Mouse (Mus musculus) heart, embryonic 16.5 days (tissue): ENCODE data around the gene 5330417C22Rik. TPM values are rescaled to one million over a fixed set of nuclear protein-coding genes. Genes with fewer than 3 reads are reported as not detected.

ENCODE experiments used
- ATAC-seq: fragments of 200-750 bp; cut with Nextera tagmentation; replicated peaks from 2 replicates; pipeline ENCODE4 v1.8.0; 2017; ENCODE audit warnings: moderate number of reproducible peaks; ENCODE audit not compliant: insufficient read depth, low FRiP score; ENCODE audit errors: extremely low read depth
- H3K27ac ChIP-seq: fragments of 300-500 bp; sonication (generic); 2 replicates; pipeline ENCODE4 v1.5.1; 2014; ENCODE audit warnings: mild to moderate bottlenecking, low read length, control low read depth, moderate library complexity
- H3K27me3 ChIP-seq: fragments of 300-500 bp; sonication (generic); 2 replicates; pipeline ENCODE4 v1.6.1; 2014; ENCODE audit warnings: low read length, mixed read lengths; ENCODE audit not compliant: control insufficient read depth, insufficient read depth
- H3K36me3 ChIP-seq: fragments of 300-500 bp; sonication (generic); 2 replicates; pipeline ENCODE4 v1.6.1; 2014; ENCODE audit not compliant: control insufficient read depth, insufficient read depth
- H3K4me1 ChIP-seq: fragments of 300-500 bp; sonication (generic); 2 replicates; pipeline ENCODE4 v1.6.1; 2014; ENCODE audit warnings: low read length, mixed read lengths; ENCODE audit not compliant: control insufficient read depth, insufficient read depth
- H3K4me2 ChIP-seq: fragments of 300-500 bp; sonication (generic); 2 replicates; pipeline ENCODE4 v1.6.1; 2014; ENCODE audit warnings: low read depth, mild to moderate bottlenecking, control low read depth, low read length
- H3K4me3 ChIP-seq: fragments of 300-500 bp; sonication (generic); 2 replicates; pipeline ENCODE4 v1.5.1; 2014; ENCODE audit warnings: mild to moderate bottlenecking, control low read depth, low read length
- H3K9ac ChIP-seq: fragments of 300-500 bp; sonication (generic); 2 replicates; pipeline ENCODE4 v1.6.1; 2014; ENCODE audit warnings: low read length, control low read depth
- H3K9me3 ChIP-seq: fragments of 300-500 bp; sonication (generic); replicated peaks from 2 replicates; pipeline ENCODE4 v1.6.1; 2016; ENCODE audit warnings: low read length; ENCODE audit not compliant: control insufficient read depth
- WGBS: fragments of 180-500 bp; shearing (Covaris S2); extraction: QIAGEN DNeasy Blood & Tissue Kit; methylation state at CpG from one replicate; pipeline ENCODE4 v1.1.7; 2014; 5-methylcytosine and 5-hydroxymethylcytosine counted together
- polyA plus RNA-seq: library from polyadenylated mRNA; unstranded; fragments of >200 nt; fragmentation: Nextera tagmentation; extraction: Ambion mirVana; gene quantifications from 2 replicates; pipeline ENCODE4 v1.2.1, GENCODE M21; 2015

Gene 5330417C22Rik
- polyA plus RNA-seq, 1 experiment from 2014 or later: 1.9 TPM

DNA sequence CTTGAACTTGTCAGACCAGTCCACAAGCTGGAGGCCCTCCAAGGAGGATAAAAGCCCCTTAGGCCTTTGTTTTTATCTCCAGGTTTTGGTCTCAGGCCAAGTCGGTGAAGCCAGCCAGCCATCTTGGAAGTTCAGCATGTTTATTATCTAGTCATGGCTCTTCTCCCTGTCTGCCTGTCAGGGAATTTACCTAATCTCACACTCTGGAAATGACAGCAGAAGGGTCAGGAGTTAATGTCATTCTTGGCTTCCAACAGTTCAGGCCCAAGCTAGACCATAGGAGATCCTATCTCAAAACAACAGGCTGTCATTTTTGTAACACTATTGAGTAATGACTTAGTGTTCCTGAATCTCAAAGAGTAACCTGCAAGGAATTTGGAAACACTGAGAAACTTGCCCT lies 82.2 kb downstream of the 5330417C22Rik start:
- 53% methylated on average over 1 of the region's 1 CpGs for WGBS
- H3K9ac ChIP-seq: no peak overlapping the region
- H3K36me3 ChIP-seq: no peaks in the 10 kb centered on the region
- no peaks in the 10 kb centered on the region for H3K27me3 ChIP-seq
- H3K4me2 ChIP-seq: no peak overlapping the region
- H3K9me3 ChIP-seq: no peaks in the 10 kb centered on the region
- no peaks in the 10 kb centered on the region for H3K4me1 ChIP-seq
- no peak for ATAC-seq
- no peak overlapping the region for H3K27ac ChIP-seq
- H3K4me3 ChIP-seq: no peak overlapping the region

DNA sequence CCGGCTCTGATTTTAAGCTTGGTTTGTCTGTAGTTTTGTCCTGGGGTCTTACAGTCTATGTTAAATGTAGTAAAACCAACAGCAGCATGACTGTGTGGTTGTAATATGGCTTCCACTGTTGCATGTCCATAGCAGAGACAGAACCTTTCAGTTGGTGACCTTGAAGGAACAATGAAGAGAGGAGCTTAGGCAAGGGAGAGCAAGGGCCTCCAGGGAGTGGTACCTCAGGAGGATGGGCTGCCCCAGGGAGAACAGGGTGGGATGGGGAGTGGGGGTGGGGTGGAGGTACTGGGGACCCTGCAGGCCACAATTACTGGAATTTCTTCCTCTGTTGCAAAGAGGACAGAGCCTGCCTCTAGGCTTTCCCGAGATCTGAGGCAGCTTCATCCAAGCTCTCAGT lies 84.4 kb downstream of the 5330417C22Rik start:
- WGBS: 84% methylated on average over 2 of the region's 2 CpGs
- Histone ChIP-seq H3K4me2 (no peak overlapping the region), H3K27me3 (peaks cover 4% of the 10 kb centered on the region; the same call in 1 of the 2 replicates)

DNA sequence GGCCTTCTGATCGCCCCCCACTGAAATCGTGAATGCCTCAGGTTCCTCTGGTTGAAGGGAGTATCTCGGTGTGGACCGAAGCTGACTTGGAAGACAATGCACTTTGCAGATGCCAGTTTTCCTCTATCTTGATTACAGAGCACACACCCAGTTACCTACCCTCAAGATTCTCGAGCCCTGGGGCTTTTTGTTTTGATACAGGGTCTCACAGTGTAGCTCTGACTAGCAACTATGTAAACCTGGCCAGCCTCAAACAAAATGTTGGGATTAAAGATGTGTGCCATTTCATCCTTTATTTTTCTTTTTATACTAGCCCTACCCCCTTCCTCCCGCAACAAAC lies 91.0 kb downstream of the 5330417C22Rik start:
- Histone ChIP-seq H3K4me3 (peak overlapping the region; percentile 80), H3K27ac (peak overlapping the region; percentile 53), H3K9me3 (no peaks in the 10 kb centered on the region), H3K27me3 (peaks cover 4% of the 10 kb centered on the region; the same call in 1 of the 2 replicates), H3K4me2 (peak overlapping the region; percentile 97), H3K9ac (peak overlapping the region; percentile 82), H3K36me3 (no peaks in the 10 kb centered on the region), H3K4me1 (peaks cover 14% of the 10 kb centered on the region)
- WGBS: 17% methylated on average over 6 of the region's 6 CpGs
- ATAC-seq: no peak

More for the DNA sequence above, 84.4 kb downstream of the 5330417C22Rik start:
- Histone ChIP-seq H3K9ac (no peak overlapping the region), H3K9me3 (no peaks in the 10 kb centered on the region), H3K27ac (no peak overlapping the region), H3K4me1 (no peaks in the 10 kb centered on the region), H3K4me3 (no peak overlapping the region), H3K36me3 (no peaks in the 10 kb centered on the region)
- ATAC-seq: no peak

DNA sequence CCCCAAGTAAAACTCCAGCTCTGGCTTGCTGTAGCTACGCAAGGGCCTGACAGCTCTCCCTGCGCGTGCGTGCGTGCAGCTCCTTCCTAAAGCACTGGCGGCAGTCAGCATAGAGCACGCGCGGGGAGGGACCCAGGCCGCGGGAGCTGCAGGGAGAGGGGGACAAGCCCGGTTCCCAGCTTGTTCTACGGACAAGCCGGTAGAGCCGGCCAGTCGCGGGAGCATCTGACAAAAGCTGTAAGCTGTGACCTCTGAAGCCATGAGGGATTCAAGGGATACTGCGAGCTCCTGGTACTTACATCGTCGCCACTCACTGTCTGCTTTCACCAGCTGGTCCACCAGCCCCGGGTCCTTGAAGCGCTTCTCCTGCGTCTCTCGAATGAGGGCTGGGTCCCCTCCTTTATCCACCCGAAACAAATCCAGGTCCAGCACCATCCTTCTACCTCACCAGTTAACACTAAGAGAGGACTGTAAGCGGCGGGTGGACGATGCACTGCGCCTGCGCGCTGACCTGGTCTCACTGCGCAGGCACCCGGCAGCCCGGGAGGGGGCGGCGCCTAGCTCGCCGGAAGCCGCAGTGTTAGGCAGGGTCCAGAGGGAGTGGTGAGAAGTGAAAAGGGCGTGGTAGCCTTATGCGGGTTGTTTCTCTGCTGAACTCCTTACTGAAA lies 91.5 kb downstream of the 5330417C22Rik start, which contains the start of gene Sars:
Gene Sars, minus strand, starts transcription at position 512 of the 668 bp plus-strand sequence.
- ATAC-seq: peak; percentile 97
- Histone ChIP-seq H3K4me2 (peak within 1 kb of the TSS; percentile 97), H3K27me3 (peaks cover 4% of the 10 kb centered on the region; the same call in 1 of the 2 replicates), H3K4me1 (peaks cover 14% of the 10 kb centered on the region), H3K9ac (peak within 1 kb of the TSS; percentile 82), H3K36me3 (no peaks in the 10 kb centered on the region), H3K27ac (peak within 1 kb of the TSS; percentile 75), H3K4me3 (peak within 1 kb of the TSS; percentile 80), H3K9me3 (no peaks in the 10 kb centered on the region)
- under 1% methylated on average over 41 of the region's 41 CpGs for WGBS

DNA sequence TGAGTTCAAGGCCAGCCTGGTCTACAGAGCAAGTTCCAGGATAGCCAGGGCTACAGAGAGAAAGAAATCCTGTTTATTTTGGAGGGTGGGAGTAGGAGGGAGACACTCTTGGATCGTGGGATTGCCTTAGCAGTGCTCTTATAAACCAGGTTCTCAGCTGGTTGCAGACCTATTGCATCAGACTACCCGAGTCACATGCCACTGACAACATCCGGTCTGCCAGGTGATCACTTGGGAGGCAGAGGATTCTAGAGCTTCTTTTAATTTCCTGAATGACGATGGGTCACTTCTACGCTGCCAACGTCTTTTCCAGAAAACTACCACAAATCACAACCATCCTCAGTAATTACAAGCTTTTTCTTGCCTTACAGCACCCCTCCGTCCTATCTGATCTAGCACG lies 92.3 kb downstream of the 5330417C22Rik start:
- Histone ChIP-seq H3K4me3 (peak overlapping the region; percentile 80), H3K36me3 (no peaks in the 10 kb centered on the region), H3K9ac (peak overlapping the region; percentile 82), H3K27me3 (peaks cover 4% of the 10 kb centered on the region; the same call in 1 of the 2 replicates), H3K9me3 (no peaks in the 10 kb centered on the region), H3K27ac (peak overlapping the region; percentile 75), H3K4me2 (peak overlapping the region; percentile 97), H3K4me1 (peaks cover 14% of the 10 kb centered on the region)
- peak; percentile 25; the same call in 1 of the 2 replicates for ATAC-seq
- 18% methylated on average over 8 of the region's 8 CpGs for WGBS

DNA sequence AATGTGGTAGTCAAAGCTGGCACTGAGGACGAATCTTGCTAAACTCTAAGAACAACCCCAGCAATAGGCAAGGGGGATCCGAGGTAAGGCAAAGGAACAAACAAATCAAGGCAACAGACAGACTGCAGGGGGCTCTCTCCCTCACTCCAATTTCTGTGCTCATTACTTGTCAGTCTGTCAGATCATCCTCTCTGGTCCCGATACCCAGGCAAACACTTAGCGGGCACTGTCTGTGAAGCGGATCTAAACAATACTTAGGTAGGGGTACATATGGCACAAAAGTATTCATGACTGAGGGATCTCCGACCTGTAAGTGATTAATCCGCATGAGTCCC lies 100.0 kb downstream of the 5330417C22Rik start:
- Histone ChIP-seq H3K4me3 (no peak overlapping the region), H3K27ac (peak overlapping the region; percentile 30), H3K4me2 (no peak overlapping the region), H3K36me3 (peaks cover 28% of the 10 kb centered on the region), H3K9ac (no peak overlapping the region), H3K4me1 (no peaks in the 10 kb centered on the region), H3K27me3 (no peaks in the 10 kb centered on the region), H3K9me3 (no peaks in the 10 kb centered on the region)
- 79% methylated on average over 7 of the region's 7 CpGs for WGBS
- no peak for ATAC-seq

DNA sequence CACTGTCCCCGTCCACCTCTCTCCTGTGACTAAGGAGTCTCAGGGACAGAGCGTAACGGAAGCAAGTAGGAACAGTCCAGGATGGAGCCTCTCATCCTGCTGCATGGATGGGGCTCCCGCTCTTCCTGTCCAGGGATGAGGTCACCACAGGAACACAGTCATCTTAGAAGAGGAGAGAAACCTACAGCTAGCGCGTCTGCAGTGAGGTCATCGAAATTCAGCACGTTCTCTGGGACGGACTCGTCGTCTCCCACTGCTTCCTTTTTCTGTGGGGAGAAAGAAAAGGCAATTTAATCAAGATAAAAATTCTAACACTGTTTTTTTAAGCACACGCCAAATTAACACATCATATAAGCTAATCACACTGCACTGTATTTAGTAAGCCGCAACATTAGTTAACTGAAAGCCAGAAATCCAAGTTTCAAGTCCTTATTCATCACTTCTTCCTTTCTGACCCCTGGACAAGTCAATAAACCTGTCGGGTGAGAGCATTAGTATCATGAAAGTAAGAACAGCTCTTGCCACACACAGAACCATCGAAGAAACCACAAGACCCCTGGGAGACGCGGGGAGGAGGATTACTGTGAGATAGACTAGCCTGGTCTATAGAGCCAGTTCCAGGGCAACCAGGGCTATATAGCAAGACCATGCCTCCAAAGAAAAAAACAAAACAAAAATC lies 100.5 kb downstream of the 5330417C22Rik start:
- Histone ChIP-seq H3K9ac (no peak overlapping the region), H3K4me3 (no peak overlapping the region), H3K9me3 (no peaks in the 10 kb centered on the region), H3K36me3 (peaks cover 31% of the 10 kb centered on the region), H3K4me1 (no peaks in the 10 kb centered on the region), H3K27ac (peak overlapping the region; percentile 60), H3K4me2 (no peak overlapping the region), H3K27me3 (no peaks in the 10 kb centered on the region)
- 75% methylated on average over 17 of the region's 17 CpGs for WGBS
- ATAC-seq: peak; percentile 83

DNA sequence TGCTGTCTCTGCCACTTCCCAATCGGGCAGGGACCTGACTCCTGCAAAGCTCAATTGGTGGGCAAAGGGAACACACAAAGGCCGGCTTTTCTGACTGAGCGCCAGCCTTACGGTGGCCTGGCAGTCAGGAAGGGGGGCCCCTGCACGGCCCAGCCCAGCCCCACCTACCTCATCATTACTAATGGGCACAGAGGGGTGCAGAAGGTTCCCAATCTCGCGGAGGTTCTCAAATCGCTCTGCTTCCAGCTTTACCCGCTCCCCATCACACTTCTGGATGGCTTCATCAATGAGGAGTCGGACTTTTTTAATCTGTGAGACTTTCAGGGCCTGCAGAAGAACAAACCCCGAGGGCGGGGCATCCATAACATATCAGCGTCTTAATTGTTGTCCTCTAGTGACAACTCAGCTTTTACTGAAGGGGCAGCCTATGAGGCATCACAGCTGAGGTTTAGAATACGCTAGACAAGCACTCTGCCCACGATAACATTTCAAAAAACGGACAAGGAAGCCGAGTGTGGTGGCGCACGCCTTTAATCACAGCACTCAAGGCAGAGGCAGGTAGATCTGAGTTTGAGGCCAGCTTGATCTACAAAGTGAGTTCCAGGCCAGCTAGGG lies 102.3 kb downstream of the 5330417C22Rik start:
- H3K27ac ChIP-seq: no peak overlapping the region
- H3K4me1 ChIP-seq: no peaks in the 10 kb centered on the region
- no peak overlapping the region for H3K9ac ChIP-seq
- H3K36me3 ChIP-seq: peaks cover 37% of the 10 kb centered on the region
- 65% methylated on average over 19 of the region's 19 CpGs for WGBS
- no peaks in the 10 kb centered on the region for H3K9me3 ChIP-seq
- H3K27me3 ChIP-seq: no peaks in the 10 kb centered on the region
- H3K4me2 ChIP-seq: no peak overlapping the region
- no peak overlapping the region for H3K4me3 ChIP-seq
- ATAC-seq: no peak
